Mouse (Mus musculus): ENCODE results near the gene Nr2e1. TPM values are rescaled to one million over a fixed set of nuclear protein-coding genes. Genes with fewer than 3 reads are reported as not detected.

Gene Nr2e1
- total RNA-seq, 2 experiments from 2014 or later: not detected

GRCm38 (mm10) chr10:42545707-42546503 lies 37.5 kb downstream of the Nr2e1 start:
- DNase-seq: no peak

DNA sequence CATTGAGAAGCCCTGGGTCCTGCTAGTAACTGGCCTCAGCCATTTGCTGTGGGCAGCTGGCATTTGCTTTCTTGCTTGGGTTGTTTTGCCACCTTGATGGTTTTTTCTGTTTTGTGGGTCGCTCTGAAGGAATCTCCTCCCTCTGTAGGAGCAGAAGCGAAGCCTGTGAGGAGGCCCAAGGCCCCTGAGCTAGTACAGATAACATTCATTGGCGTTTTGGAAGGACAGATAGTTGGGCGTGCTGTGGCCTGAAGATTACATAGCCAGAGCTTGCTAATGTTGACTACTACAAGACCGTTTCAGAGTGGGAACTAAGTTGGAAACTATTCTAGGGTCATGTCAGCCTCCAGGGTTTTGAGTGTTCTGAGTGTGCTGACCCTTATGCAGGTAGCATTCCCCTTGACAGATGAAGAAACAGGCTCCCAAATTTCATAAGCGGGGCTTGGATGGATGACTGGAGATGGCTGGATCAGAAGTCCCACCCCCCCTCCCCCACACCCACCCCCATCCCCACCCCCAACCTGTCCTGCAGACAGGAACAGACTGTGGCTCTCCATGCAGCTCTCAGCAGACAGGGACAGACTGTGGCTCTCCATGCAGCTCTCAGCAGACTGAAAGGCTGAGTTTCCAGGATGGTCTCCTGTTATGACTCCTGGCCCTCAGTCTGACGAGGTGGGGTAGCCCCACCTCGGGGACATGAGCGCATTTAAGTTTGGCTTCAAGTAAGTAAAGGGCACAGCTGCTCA lies 45.7 kb downstream of the Nr2e1 start:
- no peak for DNase-seq

DNA sequence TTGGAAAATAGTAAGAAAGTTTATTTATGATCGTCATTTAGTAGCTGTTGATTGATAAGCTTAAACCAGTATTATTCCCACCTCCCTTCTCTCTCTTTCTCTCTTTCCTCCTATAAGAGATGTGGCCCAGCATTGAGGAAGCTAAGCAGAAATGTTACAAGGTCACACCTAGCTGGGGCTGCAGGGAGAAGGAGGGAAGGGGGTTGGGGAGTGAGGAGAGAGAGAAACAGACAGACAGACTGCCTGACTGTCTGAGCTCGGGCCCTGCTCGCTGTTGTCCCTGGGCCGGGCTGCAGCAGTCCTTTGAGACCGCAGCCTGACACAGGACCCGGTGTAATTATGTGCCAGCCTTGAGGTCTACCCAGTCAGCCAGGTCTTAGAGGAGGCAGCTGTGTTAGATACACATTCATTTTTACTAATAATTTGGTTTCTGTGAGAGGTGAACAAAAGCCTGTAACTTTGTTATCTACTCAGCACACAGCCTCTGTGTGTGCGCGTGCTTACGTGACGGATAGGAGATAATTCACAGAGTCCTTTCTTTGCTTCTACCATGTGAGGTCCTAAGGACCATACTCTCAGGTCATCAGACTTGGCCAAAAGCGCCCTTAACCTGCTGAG lies 49.5 kb downstream of the Nr2e1 start:
- no peak for DNase-seq

DNA sequence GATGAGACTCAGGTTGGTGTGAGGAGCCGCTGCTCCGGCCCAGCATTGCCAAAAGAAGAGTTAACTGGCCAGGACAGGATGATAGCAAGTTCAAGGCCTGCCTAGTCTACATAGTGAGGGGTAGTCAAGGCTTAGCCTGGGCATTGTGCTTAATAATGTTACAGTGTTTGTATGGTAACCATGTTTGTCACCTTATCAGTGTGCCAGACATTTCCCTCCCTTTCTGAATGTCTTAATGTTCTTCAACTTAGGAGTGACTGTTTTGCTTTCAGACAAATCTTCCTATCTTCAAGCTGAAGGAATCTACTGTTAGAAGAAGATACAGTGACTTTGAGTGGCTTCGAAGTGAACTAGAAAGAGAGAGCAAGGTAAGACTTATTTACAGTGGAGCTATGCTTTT lies 57.8 kb downstream of the Nr2e1 start:
- no peak for DNase-seq

DNA sequence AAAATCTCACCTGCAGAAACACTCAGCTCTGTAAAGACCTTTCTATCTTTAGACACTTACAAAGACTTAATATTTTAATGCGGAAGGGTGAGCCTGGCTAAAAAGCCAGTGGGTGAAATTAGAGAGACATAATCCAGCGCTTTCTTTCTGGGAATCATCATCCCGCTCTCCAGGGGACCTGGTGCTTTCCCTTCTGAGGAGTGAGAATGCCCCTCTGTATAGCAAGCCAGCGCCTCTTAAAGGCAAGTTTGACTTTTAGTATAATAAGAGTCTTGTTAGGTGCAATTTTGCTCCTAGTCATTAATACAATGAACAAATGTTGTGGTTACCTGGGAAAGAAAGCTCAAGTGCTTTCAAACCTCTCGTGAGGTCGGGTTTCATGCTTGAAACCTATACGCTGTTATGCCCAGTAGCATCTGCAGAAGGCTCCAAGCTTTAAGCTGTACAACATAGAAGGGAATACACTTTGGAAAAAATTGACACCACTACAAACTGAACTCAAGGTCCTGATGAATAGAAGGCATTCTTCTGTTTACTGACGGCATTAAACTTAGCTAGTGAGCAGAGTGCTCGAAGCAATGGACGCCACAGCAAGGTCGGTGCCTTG lies 59.8 kb downstream of the Nr2e1 start:
- no peak for DNase-seq

GRCm38 (mm10) chr10:42522912-42523311 lies 60.5 kb downstream of the Nr2e1 start:
- DNase-seq: no peak

GRCm38 (mm10) chr10:42521315-42521981 lies 62.0 kb downstream of the Nr2e1 start:
- DNase-seq: no peak

DNA sequence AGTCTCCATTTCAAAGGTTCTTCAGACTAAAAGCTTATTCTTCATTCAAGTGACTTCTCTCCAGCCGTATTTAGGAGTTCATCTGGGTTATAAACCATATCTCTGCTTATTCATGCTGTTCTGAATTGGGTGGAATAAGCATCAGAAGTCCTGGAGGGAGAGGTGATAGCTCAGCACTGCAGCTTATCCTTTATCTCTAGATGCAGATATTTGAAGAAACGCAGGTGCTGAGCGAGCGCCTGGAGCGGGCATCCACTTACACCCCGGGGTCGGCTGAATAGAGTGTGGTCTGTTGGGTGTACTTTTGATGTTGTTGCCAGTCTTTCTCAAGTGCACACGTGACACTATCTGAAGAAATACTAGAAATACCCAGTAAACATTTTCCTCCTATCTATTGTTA lies 65.1 kb downstream of the Nr2e1 start:
- no peak for DNase-seq

- no peak for DNase-seq
Observed at GRCm38 (mm10) chr10:42514125-42514524, 69.3 kb downstream of the Nr2e1 start.

Other genes with a start within 250 kb of the Nr2e1 start
- 10 to 100 TPM; 31.8 to 32.7 TPM for gene Afg1l, start 105.1 kb downstream of the Nr2e1 start, total RNA-seq (2021)
- 100 to 1,000 TPM; 173 to 184 TPM for gene Snx3, start 81.6 kb downstream of the Nr2e1 start, total RNA-seq (2021)
- gene Ostm1, start 190 bp upstream of the Nr2e1 start, total RNA-seq (2021): 10 to 100 TPM; 21.2 to 22.7 TPM
- gene Sec63, start 177.9 kb upstream of the Nr2e1 start, total RNA-seq (2021): 10 to 100 TPM; 29.5 to 37.7 TPM

All from heart, adult 18-20 months (tissue).